Mouse (Mus musculus): ENCODE data around the gene Cntln. TPM values are rescaled to one million over a fixed set of nuclear protein-coding genes. Genes with fewer than 3 reads are reported as not detected.

The Cntln gene
- 10.7 and 11.3 TPM in 2 replicates for polyA plus RNA-seq (2016; fragmentation: Nextera tagmentation; extraction: Ambion mirVana)

DNA sequence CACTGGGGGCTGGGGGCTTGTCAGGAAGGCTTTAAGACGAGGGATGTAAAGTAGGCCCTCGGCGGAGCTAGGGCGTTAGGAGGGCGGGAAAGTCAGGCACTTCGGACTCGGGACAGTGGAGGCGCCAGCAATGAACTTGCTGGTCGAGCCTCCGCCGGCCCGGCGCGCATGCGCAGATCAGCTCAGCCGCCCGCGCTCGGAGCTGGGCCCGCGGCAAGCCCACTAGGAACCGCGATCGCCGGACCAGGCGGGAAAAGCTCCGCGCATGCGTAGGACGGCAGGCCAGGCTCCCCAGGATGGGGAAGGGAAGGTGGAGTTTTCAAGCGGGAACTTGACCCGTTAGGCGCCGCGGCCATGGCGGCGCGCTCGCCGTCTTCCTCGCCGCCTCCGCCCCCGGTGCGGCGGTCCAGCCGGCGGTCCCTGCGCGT is at the start of gene Cntln:
Gene Cntln, plus strand, starts transcription at position 199 of the 428 bp plus-strand sequence.
- under 1% methylated on average over 48 of the region's 50 CpGs for WGBS
- Histone ChIP-seq H3K4me1 (0 out of 2 replicates have a peak, but pooled peaks cover 4% of the 10 kb centered on the region), H3K4me3 (peak within 1 kb of the TSS; percentile 67), H3K4me2 (replicated peaks) (peak within 1 kb of the TSS; percentile 71), H3K9ac (replicated peaks) (peak within 1 kb of the TSS; percentile 85), H3K27me3 (peaks cover 6% of the 10 kb centered on the region; the same call in 1 of the 2 replicates), H3K36me3 (no peaks in the 10 kb centered on the region), H3K9me3 (0 out of 2 replicates have a peak, but pooled peaks cover 3% of the 10 kb centered on the region), H3K27ac (replicated peaks) (peak within 1 kb of the TSS; percentile 85)
- ATAC-seq (ENCODE audit: low FRiP score, low read depth) = peak; percentile 96

- ATAC-seq (ENCODE audit: low FRiP score, low read depth) = no peak
These were observed 47.1 kb upstream of the Cntln start for GRCm38 (mm10) chr4:84836979-84837378.

GRCm38 (mm10) chr4:84838545-84838944 is 45.6 kb upstream of the Cntln start:
- Histone ChIP-seq H3K27me3 (no peaks in the 10 kb centered on the region), H3K36me3 (no peaks in the 10 kb centered on the region), H3K4me3 (no peak overlapping the region), H3K9ac (replicated peaks) (no peak overlapping the region), H3K9me3 (no peaks in the 10 kb centered on the region), H3K4me1 (no peaks in the 10 kb centered on the region), H3K27ac (replicated peaks) (no peak overlapping the region), H3K4me2 (replicated peaks) (no peak overlapping the region)
- 83% methylated on average over 3 of the region's 3 CpGs for WGBS
- no peak for ATAC-seq (ENCODE audit: low FRiP score, low read depth)

More at GRCm38 (mm10) chr4:84836979-84837378, 47.1 kb upstream of the Cntln start:
- Histone ChIP-seq H3K27ac (replicated peaks) (no peak overlapping the region), H3K9me3 (no peaks in the 10 kb centered on the region), H3K4me3 (no peak overlapping the region), H3K27me3 (no peaks in the 10 kb centered on the region), H3K9ac (replicated peaks) (no peak overlapping the region), H3K4me2 (replicated peaks) (no peak overlapping the region), H3K36me3 (no peaks in the 10 kb centered on the region), H3K4me1 (no peaks in the 10 kb centered on the region)
- 43% methylated on average over 5 of the region's 5 CpGs for WGBS

GRCm38 (mm10) chr4:84839466-84839865 is 44.6 kb upstream of the Cntln start:
- Histone ChIP-seq H3K9ac (replicated peaks) (no peak overlapping the region), H3K27me3 (no peaks in the 10 kb centered on the region), H3K4me3 (no peak overlapping the region), H3K4me1 (no peaks in the 10 kb centered on the region), H3K27ac (replicated peaks) (no peak overlapping the region), H3K4me2 (replicated peaks) (no peak overlapping the region), H3K36me3 (no peaks in the 10 kb centered on the region), H3K9me3 (no peaks in the 10 kb centered on the region)
- no peak for ATAC-seq (ENCODE audit: low FRiP score, low read depth)
- WGBS = 93% methylated on average over 2 of the region's 2 CpGs

DNA sequence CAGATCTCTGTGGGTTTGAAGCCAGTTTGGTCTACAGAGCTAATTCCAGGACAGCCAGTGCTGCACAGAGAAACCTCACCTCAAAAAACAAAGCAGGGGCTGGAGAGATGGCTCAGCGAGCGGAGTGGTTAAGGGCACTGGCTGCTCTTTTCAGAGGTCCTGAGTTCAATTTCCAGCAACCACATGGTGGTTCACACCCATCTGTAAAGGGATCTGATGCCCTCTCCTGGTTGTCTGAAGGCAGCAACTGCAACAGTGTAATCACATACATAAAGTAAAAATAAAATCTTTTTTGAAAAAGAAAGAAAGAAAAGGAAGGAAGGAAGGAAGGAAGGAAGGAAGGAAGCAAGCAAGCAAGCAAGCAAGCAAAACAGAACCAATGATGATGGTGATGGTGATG is 26.5 kb upstream of the Cntln start:
- Histone ChIP-seq H3K9me3 (no peaks in the 10 kb centered on the region), H3K4me1 (no peaks in the 10 kb centered on the region; the same call in 1 of the 2 replicates), H3K27me3 (no peaks in the 10 kb centered on the region), H3K9ac (replicated peaks) (no peak overlapping the region), H3K27ac (replicated peaks) (no peak overlapping the region), H3K4me3 (no peak overlapping the region), H3K4me2 (replicated peaks) (no peak overlapping the region), H3K36me3 (no peaks in the 10 kb centered on the region)
- ATAC-seq (ENCODE audit: low FRiP score, low read depth) = no peak
- 89% methylated on average over 2 of the region's 2 CpGs for WGBS

DNA sequence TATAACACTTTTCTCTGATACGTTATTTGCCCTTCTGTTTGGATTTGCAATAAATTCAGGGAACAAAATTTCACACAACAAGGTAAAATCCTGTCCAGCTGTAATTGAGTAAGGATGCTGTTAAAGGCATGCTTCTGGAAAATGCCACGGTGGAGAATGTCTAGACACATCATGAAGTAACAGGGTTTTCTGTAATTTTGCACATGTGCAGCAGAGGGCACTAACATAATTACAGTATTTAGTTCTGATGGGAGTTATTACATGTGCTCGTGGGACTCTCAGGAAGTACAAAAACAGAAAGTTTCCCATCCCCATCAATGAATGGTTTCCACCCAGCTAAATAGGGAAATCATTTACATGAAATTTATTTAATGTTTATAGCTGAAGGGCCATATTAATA is 7.8 kb upstream of the Cntln start:
- H3K27ac ChIP-seq (replicated peaks) = no peak overlapping the region
- 0 out of 2 replicates have a peak, but pooled peaks cover 2% of the 10 kb centered on the region for H3K9me3 ChIP-seq
- no peaks in the 10 kb centered on the region for H3K4me1 ChIP-seq
- H3K9ac ChIP-seq (replicated peaks) = no peak overlapping the region
- no peaks in the 10 kb centered on the region for H3K36me3 ChIP-seq
- H3K4me2 ChIP-seq (replicated peaks) = no peak overlapping the region
- no peak for ATAC-seq (ENCODE audit: low FRiP score, low read depth)
- WGBS = 61% methylated on average over 3 of the region's 3 CpGs
- H3K27me3 ChIP-seq = no peaks in the 10 kb centered on the region
- H3K4me3 ChIP-seq = no peak overlapping the region

DNA sequence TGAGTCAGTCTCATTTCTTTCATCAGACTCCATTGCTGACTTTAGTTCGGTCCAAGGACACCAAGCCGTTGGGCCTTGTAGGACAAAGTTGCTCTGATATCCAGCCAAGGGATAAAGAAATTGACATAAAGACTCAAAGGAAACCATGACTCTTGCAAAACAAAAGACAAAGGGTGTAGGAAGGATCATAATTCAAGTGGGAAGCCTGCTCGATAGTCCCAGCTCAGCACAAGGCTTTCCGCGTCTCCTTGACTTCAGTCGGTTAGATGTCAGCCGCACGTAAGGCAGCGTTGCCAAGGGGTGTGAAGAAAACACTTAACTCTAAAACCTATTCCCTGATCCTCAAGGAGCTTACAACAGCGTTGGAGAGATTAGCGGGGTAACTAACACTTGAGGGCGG is 463 bp upstream of the Cntln start:
- ATAC-seq (ENCODE audit: low FRiP score, low read depth) = no peak; the same call in 1 of the 2 replicates
- WGBS = 54% methylated on average over 12 of the region's 12 CpGs
- peak overlapping the region; percentile 67 for H3K4me3 ChIP-seq
- H3K9me3 ChIP-seq = 0 out of 2 replicates have a peak, but pooled peaks cover 3% of the 10 kb centered on the region
- peaks cover 6% of the 10 kb centered on the region; the same call in 1 of the 2 replicates for H3K27me3 ChIP-seq
- H3K27ac ChIP-seq (replicated peaks) = 0 out of 2 replicates have a peak overlapping the region, but pooled peaks have one; percentile 85
- peak overlapping the region; percentile 71 for H3K4me2 ChIP-seq (replicated peaks)
- H3K4me1 ChIP-seq = 0 out of 2 replicates have a peak, but pooled peaks cover 4% of the 10 kb centered on the region
- peak overlapping the region; percentile 85; the same call in 1 of the 2 replicates for H3K9ac ChIP-seq (replicated peaks)
- no peaks in the 10 kb centered on the region for H3K36me3 ChIP-seq

GRCm38 (mm10) chr4:84884539-84885270 is 596 bp downstream of the Cntln start:
- H3K4me2 ChIP-seq (replicated peaks) = peak overlapping the region; percentile 71
- 3% methylated on average over 57 of the region's 60 CpGs for WGBS
- H3K27ac ChIP-seq (replicated peaks) = peak overlapping the region; percentile 85
- 0 out of 2 replicates have a peak, but pooled peaks cover 4% of the 10 kb centered on the region for H3K4me1 ChIP-seq
- H3K27me3 ChIP-seq = peaks cover 6% of the 10 kb centered on the region; the same call in 1 of the 2 replicates
- no peaks in the 10 kb centered on the region for H3K36me3 ChIP-seq
- peak overlapping the region; percentile 67 for H3K4me3 ChIP-seq
- H3K9ac ChIP-seq (replicated peaks) = peak overlapping the region; percentile 85
- H3K9me3 ChIP-seq = 0 out of 2 replicates have a peak, but pooled peaks cover 3% of the 10 kb centered on the region
- ATAC-seq (ENCODE audit: low FRiP score, low read depth) = peak; percentile 86

DNA sequence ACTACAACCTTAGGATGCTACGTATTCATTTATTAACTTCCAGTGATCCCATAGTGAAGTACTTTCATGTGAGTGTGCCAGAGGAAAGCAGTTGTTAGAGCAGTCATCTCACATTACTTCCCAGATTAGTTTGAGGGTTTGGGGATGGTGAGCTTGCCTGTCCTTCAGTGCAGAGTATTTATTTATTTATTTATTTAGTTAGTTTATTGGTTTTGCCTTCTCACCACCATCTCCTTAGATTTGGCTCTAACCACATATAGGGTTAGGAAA is 1.1 kb downstream of the Cntln start:
- Histone ChIP-seq H3K9me3 (0 out of 2 replicates have a peak, but pooled peaks cover 3% of the 10 kb centered on the region), H3K36me3 (0 out of 2 replicates have a peak, but pooled peaks cover under 1% of the 10 kb centered on the region), H3K4me3 (peak overlapping the region; percentile 67), H3K4me2 (replicated peaks) (peak overlapping the region; percentile 71), H3K27me3 (peaks cover 6% of the 10 kb centered on the region; the same call in 1 of the 2 replicates), H3K27ac (replicated peaks) (no peak overlapping the region), H3K4me1 (0 out of 2 replicates have a peak, but pooled peaks cover 4% of the 10 kb centered on the region), H3K9ac (replicated peaks) (peak overlapping the region; percentile 85; the same call in 1 of the 2 replicates)
- no peak for ATAC-seq (ENCODE audit: low FRiP score, low read depth)
- 67% methylated on average over 1 of the region's 1 CpGs for WGBS

DNA sequence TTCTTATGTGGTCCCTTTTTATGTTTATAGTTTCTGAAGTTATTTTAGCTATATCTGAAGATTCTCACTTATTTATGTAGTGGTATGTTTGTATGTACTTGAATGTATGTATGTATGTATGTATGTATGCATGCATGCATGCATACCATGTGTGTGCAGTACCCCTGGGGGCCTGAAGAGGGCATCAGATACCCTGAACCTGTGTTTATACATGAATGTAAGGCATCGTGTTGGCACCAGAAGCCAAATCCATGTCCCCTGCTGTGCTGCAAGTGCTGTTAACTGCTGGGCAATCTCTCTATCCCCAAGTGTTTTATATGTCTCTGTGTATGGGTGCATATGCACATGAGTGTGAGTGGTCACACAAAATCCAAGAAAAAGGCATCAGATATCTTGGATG is 34.3 kb downstream of the Cntln start:
- no peaks in the 10 kb centered on the region for H3K4me1 ChIP-seq
- no peak overlapping the region for H3K4me2 ChIP-seq (replicated peaks)
- ATAC-seq (ENCODE audit: low FRiP score, low read depth) = no peak
- H3K36me3 ChIP-seq = no peaks in the 10 kb centered on the region
- H3K9me3 ChIP-seq = no peaks in the 10 kb centered on the region
- H3K4me3 ChIP-seq = no peak overlapping the region
- H3K27me3 ChIP-seq = no peaks in the 10 kb centered on the region
- no peak overlapping the region for H3K9ac ChIP-seq (replicated peaks)
- no peak overlapping the region for H3K27ac ChIP-seq (replicated peaks)
- 76% methylated on average over 1 of the region's 1 CpGs for WGBS

DNA sequence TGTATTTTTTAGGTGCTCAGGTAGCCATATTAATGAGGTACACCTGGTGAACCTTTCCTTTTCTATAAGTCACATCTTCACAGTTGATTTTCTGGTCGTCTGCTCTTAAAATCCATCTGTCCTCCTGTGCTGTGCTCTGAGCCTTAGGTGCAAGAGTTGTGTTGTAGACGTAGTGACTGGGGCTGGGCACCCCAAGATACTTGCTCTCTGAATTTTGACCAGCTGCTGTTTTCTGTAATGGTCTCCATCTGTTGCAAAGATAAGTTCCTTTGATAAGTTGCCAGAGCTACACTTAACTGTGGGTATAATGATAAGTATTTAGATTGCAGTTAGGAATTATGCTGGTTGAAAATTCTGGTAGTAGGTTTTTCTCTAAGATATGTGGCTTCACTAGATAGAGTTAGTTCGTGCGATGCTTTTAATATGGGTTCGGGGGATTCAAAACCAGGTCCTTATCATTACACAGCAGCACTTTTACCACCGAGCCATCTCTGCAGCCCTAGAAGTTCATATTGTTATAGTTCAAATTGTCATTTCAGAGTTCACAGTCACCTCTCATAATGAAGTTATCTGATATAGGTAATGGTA is 50.3 kb downstream of the Cntln start:
- WGBS = 90% methylated on average over 6 of the region's 6 CpGs
- ATAC-seq (ENCODE audit: low FRiP score, low read depth) = no peak
- Histone ChIP-seq H3K9ac (replicated peaks) (no peak overlapping the region), H3K36me3 (no peaks in the 10 kb centered on the region), H3K4me2 (replicated peaks) (no peak overlapping the region), H3K27ac (replicated peaks) (no peak overlapping the region), H3K9me3 (0 out of 2 replicates have a peak, but pooled peaks cover 4% of the 10 kb centered on the region), H3K27me3 (no peaks in the 10 kb centered on the region), H3K4me1 (no peaks in the 10 kb centered on the region), H3K4me3 (no peak overlapping the region)

GRCm38 (mm10) chr4:84942059-84942458 is 58.0 kb downstream of the Cntln start:
- H3K4me3 ChIP-seq = no peak overlapping the region
- no peaks in the 10 kb centered on the region for H3K9me3 ChIP-seq
- ATAC-seq (ENCODE audit: low FRiP score, low read depth) = no peak
- no peaks in the 10 kb centered on the region for H3K36me3 ChIP-seq
- no peak overlapping the region for H3K9ac ChIP-seq (replicated peaks)
- H3K27ac ChIP-seq (replicated peaks) = no peak overlapping the region
- no peak overlapping the region for H3K4me2 ChIP-seq (replicated peaks)
- 50% methylated on average over 2 of the region's 2 CpGs for WGBS
- no peaks in the 10 kb centered on the region; the same call in 1 of the 2 replicates for H3K4me1 ChIP-seq
- no peaks in the 10 kb centered on the region for H3K27me3 ChIP-seq
